Mouse (Mus musculus): ENCODE measurements around the gene Mfap5. TPM values are rescaled to one million over a fixed set of nuclear protein-coding genes. Genes with fewer than 3 reads are reported as not detected.

The Mfap5 gene
- total RNA-seq, 2 experiments from 2014 or later: 0.33 to 0.63 TPM

GRCm38 (mm10) chr6:122545289-122545882 is 39.7 kb downstream of the Mfap5 start:
- intact Hi-C loops (cut with DNase I): no loop called here
- no peak for DNase-seq (ENCODE audit: extremely low spot score in 1 of 2, low spot score in 2 of 2)

DNA sequence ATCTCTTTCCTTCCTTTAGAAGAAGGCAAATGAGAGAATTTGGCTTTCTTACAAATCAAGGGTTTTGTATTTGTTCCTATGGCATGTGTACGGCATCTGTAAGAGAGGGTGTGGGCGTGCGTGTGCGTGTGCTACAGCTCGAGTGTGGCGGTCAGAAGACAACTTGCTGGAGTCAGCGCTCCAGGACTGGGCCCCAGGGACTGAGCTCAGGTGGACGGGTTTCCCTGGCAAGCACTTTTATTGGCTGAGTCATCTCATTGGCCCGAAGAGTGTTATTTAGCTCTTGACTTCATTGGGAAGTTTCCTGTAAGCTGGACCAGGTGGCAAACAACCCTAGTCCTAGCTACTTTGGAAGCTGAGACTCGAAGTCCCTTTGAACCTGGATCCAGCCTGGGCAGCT is 40.3 kb downstream of the Mfap5 start:
- H3K27ac ChIP-seq: no peak overlapping the region
- H3K4me3 ChIP-seq: no peak overlapping the region
- DNase-seq (ENCODE audit: extremely low spot score in 1 of 2, low spot score in 2 of 2): no peak
- intact Hi-C loops (cut with DNase I): no loop called here
- TF ChIP-seq CTCF (IDR thresholded peaks at IDR 0.05): no peak

More at GRCm38 (mm10) chr6:122545289-122545882, 39.7 kb downstream of the Mfap5 start:
- Histone ChIP-seq H3K4me3 (no peak overlapping the region), H3K27ac (no peak overlapping the region)
- no peak for TF ChIP-seq CTCF (IDR thresholded peaks at IDR 0.05)

GRCm38 (mm10) chr6:122553606-122554005 is 48.0 kb downstream of the Mfap5 start, which contains the start of gene Aicda:
Aicda (plus strand) TSS chr6:122553801.
- no peak within 1 kb of the TSS for H3K27ac ChIP-seq
- no peak for TF ChIP-seq CTCF (IDR thresholded peaks at IDR 0.05)
- intact Hi-C loops (cut with DNase I): no loop called here
- no peak within 1 kb of the TSS for H3K4me3 ChIP-seq
- no peak for DNase-seq (ENCODE audit: extremely low spot score in 1 of 2, low spot score in 2 of 2)

DNA sequence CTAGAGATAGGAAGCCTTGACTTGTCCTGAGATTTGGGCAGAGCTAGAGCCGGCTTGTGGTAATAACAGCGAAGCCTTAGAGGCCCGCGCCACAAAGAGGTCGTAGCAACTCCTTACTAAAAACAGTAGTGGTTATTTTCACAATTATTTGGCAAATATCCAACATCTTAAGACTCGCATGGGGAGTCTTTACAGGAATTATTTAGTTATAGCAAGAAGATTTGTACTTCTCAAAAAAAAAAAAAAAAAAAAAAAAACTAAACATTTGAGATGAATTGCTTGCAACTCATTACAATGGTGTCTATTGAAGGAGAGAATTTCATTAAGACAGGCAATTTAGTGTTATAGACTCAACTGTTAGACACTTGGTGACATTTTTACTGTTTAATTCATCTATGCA is 48.5 kb downstream of the Mfap5 start:
- H3K27ac ChIP-seq: no peak overlapping the region

GRCm38 (mm10) chr6:122555266-122555665 is 49.6 kb downstream of the Mfap5 start:
- no peak for DNase-seq (ENCODE audit: extremely low spot score in 1 of 2, low spot score in 2 of 2)
- intact Hi-C loops (cut with DNase I): no loop called here
- no peak overlapping the region for H3K4me3 ChIP-seq
- TF ChIP-seq CTCF (IDR thresholded peaks at IDR 0.05): no peak
- H3K27ac ChIP-seq: no peak overlapping the region

More for the DNA sequence above, 48.5 kb downstream of the Mfap5 start:
- intact Hi-C loops (cut with DNase I): no loop called here
- no peak for TF ChIP-seq CTCF (IDR thresholded peaks at IDR 0.05)
- no peak for DNase-seq (ENCODE audit: extremely low spot score in 1 of 2, low spot score in 2 of 2)
- no peak overlapping the region for H3K4me3 ChIP-seq

DNA sequence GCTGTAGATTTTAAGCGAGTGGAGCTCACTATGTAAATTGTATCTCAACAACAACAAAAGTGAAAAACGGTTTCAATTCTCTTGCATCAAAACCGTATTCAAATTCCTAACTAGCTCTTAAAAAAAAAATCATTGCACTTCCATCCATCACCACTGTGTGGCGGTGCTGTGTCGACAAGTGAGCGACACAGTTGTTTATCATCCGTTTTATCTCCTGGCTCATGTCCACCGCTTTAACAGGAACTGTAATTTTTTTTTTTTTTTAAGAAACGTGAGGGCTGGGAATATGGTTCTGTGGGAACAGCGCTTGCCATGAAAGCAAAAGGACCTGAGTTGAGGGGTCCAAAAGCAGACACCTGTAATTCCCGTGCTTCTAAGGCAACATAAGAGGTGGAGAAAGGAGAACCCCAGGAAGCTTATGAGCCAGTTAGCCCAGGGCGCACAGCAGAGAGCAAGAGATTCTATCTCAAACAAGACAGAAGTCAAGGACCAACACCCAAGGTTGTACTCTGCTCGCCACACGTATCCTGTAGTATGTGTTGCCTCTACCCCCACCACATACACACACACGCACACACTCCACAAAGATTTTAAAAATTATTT is 51.4 kb downstream of the Mfap5 start:
- TF ChIP-seq CTCF (IDR thresholded peaks at IDR 0.05): peak; percentile 80
- Histone ChIP-seq H3K4me3 (peak overlapping the region; percentile 30), H3K27ac (no peak overlapping the region)
- DNase-seq (ENCODE audit: extremely low spot score in 1 of 2, low spot score in 2 of 2): peak; percentile 69 to 80
- intact Hi-C loops (cut with DNase I): no loop called here

DNA sequence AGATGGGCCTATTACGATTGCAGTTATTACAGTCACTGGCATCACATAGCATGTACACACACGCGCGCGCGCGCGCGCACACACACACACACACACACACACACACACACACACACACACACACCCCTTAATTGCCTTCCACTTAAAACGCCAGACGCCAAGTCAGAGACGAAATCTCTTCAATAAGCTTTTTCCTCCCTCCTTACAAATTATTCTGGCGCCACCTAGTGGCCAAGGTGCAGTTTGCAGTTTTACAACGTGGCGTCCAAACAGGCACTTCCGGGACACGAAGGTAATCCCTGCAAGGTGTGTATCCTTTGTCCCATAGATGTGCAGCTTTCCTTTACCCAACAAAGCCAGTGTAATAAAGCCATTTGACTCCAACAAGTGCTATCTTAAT is 54.8 kb downstream of the Mfap5 start:
- peak; percentile 80 for TF ChIP-seq CTCF (IDR thresholded peaks at IDR 0.05)
- intact Hi-C loops (cut with DNase I): no loop called here
- Histone ChIP-seq H3K27ac (no peak overlapping the region), H3K4me3 (no peak overlapping the region)
- DNase-seq (ENCODE audit: extremely low spot score in 1 of 2, low spot score in 2 of 2): peak; percentile 60 to 75

DNA sequence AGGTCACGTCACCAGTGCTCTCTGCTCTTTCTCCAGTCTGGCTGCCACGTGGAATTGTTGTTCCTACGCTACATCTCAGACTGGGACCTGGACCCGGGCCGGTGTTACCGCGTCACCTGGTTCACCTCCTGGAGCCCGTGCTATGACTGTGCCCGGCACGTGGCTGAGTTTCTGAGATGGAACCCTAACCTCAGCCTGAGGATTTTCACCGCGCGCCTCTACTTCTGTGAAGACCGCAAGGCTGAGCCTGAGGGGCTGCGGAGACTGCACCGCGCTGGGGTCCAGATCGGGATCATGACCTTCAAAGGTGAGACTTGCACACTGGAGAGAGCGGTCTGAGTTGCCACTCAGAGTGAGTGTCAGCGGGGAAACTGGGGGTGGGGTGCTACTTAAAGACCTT is 55.4 kb downstream of the Mfap5 start:
- peak in 1 of 2 experiments; percentile 11 for DNase-seq (ENCODE audit: extremely low spot score in 1 of 2, low spot score in 2 of 2)
- no peak for TF ChIP-seq CTCF (IDR thresholded peaks at IDR 0.05)
- intact Hi-C loops (cut with DNase I): no loop called here

DNA sequence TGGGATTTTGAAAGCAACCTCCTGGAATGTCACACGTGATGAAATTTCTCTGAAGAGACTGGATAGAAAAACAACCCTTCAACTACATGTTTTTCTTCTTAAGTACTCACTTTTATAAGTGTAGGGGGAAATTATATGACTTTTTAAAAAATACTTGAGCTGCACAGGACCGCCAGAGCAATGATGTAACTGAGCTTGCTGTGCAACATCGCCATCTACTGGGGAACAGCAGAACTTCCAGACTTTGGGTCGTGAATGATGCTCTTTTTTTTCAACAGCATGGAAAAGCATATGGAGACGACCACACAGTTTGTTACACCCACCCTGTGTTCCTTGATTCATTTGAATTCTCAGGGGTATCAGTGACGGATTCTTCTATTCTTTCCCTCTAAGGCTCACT is 56.8 kb downstream of the Mfap5 start:
- no peak overlapping the region for H3K27ac ChIP-seq
- DNase-seq (ENCODE audit: extremely low spot score in 1 of 2, low spot score in 2 of 2): peak; percentile 58 to 74
- H3K4me3 ChIP-seq: peak overlapping the region; percentile 18; the same call in 1 of the 2 replicates
- TF ChIP-seq CTCF (IDR thresholded peaks at IDR 0.05): peak; percentile 95
- intact Hi-C loops (cut with DNase I): loop anchor here (2.0 kb wide), 2 partner anchors 66 to 160 kb away; no protein-coding TSS in a partner anchor

More for the DNA sequence above, 55.4 kb downstream of the Mfap5 start:
- Histone ChIP-seq H3K4me3 (no peak overlapping the region), H3K27ac (no peak overlapping the region)

DNA sequence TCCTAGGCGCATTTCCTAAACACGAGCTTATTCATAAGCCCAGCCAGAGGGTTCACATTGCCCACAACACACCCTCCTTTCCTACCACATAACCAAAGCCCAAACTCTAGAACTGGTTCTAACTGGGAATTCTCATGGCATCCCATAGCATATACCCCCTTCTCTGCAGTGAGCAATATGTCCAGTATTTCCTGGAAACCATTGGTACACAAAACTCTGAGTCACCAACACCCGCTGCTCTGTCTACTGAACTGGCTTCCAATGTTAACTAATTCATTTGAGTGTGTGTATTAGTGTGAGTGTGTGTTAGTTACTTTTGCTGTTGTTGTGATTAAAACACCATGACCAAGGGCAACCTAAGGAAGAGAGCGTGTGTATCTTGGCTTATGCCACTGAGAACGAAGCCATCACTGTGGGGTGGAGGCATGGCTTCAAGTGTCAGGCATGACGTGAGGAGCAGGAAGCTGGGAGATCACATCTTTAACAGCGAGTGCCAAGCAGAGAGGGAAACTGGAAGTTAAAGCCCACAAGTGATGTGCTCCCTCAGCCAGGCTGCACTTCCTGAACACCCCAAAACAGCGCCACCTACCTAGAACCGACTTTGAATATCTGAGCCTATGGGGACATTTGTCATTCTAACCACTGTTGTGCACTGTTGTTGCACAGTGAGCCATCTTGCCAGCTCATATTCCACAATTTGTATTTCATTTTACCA is 59.6 kb downstream of the Mfap5 start:
- Histone ChIP-seq H3K27ac (no peak overlapping the region), H3K4me3 (no peak overlapping the region)
- intact Hi-C loops (cut with DNase I): no loop called here
- DNase-seq (ENCODE audit: extremely low spot score in 1 of 2, low spot score in 2 of 2): no peak
- TF ChIP-seq CTCF (IDR thresholded peaks at IDR 0.05): no peak

- TF ChIP-seq CTCF (IDR thresholded peaks at IDR 0.05): no peak
- no peak overlapping the region for H3K27ac ChIP-seq
- no peak overlapping the region for H3K4me3 ChIP-seq
- no peak for DNase-seq (ENCODE audit: extremely low spot score in 1 of 2, low spot score in 2 of 2)
- intact Hi-C loops (cut with DNase I): no loop called here
These were observed 63.5 kb downstream of the Mfap5 start for GRCm38 (mm10) chr6:122569113-122569512.

- no peak overlapping the region for H3K27ac ChIP-seq
- no peak overlapping the region for H3K4me3 ChIP-seq
- no peak for DNase-seq (ENCODE audit: extremely low spot score in 1 of 2, low spot score in 2 of 2)
- intact Hi-C loops (cut with DNase I): no loop called here
- no peak for TF ChIP-seq CTCF (IDR thresholded peaks at IDR 0.05)
These were observed 64.1 kb downstream of the Mfap5 start for GRCm38 (mm10) chr6:122569762-122570161.

All from left cerebral cortex, adult 2 months (tissue).